Mouse (Mus musculus) forebrain, embryonic 10.5 days (tissue): ENCODE measurements around the gene Slc7a5. TPM values are rescaled to one million over a fixed set of nuclear protein-coding genes. Genes with fewer than 3 reads are reported as not detected.

Source experiments
- DNase-seq: peaks from one replicate; pipeline ENCODE4 v3.0.0-alpha.2; 2017; ENCODE audit warnings: low spot score; ENCODE audit errors: extremely low spot score
- H3K27ac ChIP-seq: fragments of 300-500 bp; sonication (generic); 2 replicates; pipeline ENCODE4 v1.5.1; 2016; ENCODE audit warnings: mild to moderate bottlenecking
- H3K27me3 ChIP-seq: fragments of 300-500 bp; sonication (generic); 2 replicates; pipeline ENCODE4 v1.6.1; 2016; ENCODE audit warnings: mild to moderate bottlenecking; ENCODE audit not compliant: poor library complexity, severe bottlenecking
- H3K36me3 ChIP-seq: fragments of 300-500 bp; sonication (generic); replicated peaks from 2 replicates; pipeline ENCODE4 v1.6.1; 2016; ENCODE audit warnings: mild to moderate bottlenecking, moderate library complexity
- H3K4me1 ChIP-seq: fragments of 300-500 bp; sonication (generic); 2 replicates; pipeline ENCODE4 v1.6.1; 2016
- H3K4me3 ChIP-seq: fragments of 300-500 bp; sonication (generic); 2 replicates; pipeline ENCODE4 v1.5.1; 2016; ENCODE audit warnings: mild to moderate bottlenecking, moderate library complexity
- H3K9me3 ChIP-seq: fragments of 300-500 bp; sonication (generic); 2 replicates; pipeline ENCODE4 v1.6.1; 2016; ENCODE audit warnings: mild to moderate bottlenecking, moderate library complexity
- WGBS: fragments of 180-500 bp; shearing (Covaris S2); methylation state at CpG from one replicate; pipeline ENCODE4 v1.1.7; 2016; 5-methylcytosine and 5-hydroxymethylcytosine counted together
- polyA plus RNA-seq: library from polyadenylated mRNA; unstranded; fragments of >200 nt; fragmentation: Nextera tagmentation; extraction: Ambion mirVana; gene quantifications from 2 replicates; pipeline ENCODE4 v1.2.1, GENCODE M21; 2016

Gene Slc7a5
- polyA plus RNA-seq, 1 experiment from 2014 or later, result 30.5 TPM

DNA sequence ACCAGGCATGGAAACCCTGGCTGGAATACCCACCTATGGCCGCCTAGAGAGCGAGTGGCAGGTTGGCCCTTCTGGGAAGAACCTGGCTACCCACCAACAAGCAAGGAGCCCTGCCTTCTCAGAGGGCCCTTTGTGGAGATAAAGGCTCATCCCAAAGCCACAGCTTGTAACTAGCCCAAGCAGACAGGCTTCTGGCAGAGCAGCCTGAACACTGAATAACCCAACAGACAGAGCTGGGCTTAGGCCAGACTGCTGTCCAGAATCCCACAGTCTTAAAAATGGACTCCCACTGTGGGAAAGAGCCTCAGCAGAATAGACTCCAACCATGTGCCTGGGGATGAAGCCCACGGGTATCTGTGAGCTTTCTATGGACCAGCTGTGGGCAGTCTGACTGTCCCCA lies 23.3 kb downstream of the Slc7a5 start:
- no peak for DNase-seq
- WGBS, result 91% methylated on average over 3 of the region's 3 CpGs
- Histone ChIP-seq H3K36me3 (peaks cover 86% of the 10 kb centered on the region), H3K4me1 (no peaks in the 10 kb centered on the region), H3K9me3 (no peaks in the 10 kb centered on the region), H3K4me3 (no peak overlapping the region), H3K27me3 (no peaks in the 10 kb centered on the region), H3K27ac (no peak overlapping the region)

DNA sequence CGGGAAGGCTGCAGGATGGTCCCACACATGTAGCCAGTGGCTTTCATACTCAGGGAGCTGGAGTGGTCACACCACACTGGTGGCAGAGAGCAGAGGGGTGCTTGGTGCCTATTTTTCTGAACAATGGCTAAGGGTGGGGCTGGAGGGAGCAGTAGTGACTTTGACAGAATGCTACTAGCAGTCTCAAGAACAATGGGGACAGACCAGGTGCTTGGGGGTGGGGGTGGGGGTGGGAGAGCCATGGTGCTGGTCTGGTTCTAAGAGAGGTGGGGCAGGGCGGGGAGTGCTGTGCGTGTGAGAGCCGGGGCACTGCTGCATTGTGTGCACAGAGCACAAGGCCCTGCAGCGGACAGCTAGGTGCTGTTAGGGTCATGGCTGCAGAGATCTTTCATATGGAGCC lies 25.6 kb downstream of the Slc7a5 start:
- peaks cover 73% of the 10 kb centered on the region for H3K36me3 ChIP-seq
- no peaks in the 10 kb centered on the region for H3K4me1 ChIP-seq
- DNase-seq, result no peak
- H3K27ac ChIP-seq, result no peak overlapping the region; the same call in 1 of the 2 replicates
- WGBS, result 88% methylated on average over 5 of the region's 5 CpGs
- no peaks in the 10 kb centered on the region for H3K27me3 ChIP-seq
- no peak overlapping the region for H3K4me3 ChIP-seq
- H3K9me3 ChIP-seq, result no peaks in the 10 kb centered on the region

DNA sequence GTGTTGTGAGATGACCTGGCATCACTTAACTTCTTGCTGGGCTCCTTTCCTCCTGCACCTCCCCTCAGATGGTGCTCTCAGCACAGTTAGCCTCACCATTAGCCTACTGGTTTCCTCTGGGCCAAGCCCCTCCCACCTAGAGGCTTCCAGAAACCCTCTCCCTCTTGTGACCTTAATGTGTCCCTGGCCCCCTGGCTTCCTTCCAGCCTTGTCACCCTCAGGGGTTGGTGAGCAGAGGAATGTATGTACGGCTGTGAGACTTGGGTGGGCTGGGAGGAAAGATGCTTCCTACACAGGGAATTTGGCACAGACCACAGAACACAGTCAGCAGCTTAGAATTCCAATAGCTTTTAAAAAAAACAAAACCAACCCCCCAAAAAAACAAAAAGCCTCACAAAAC lies 26.7 kb downstream of the Slc7a5 start:
- DNase-seq, result no peak
- no peaks in the 10 kb centered on the region for H3K27me3 ChIP-seq
- no peaks in the 10 kb centered on the region for H3K9me3 ChIP-seq
- WGBS, result 92% methylated on average over 1 of the region's 1 CpGs
- H3K36me3 ChIP-seq, result peaks cover 62% of the 10 kb centered on the region
- no peaks in the 10 kb centered on the region; the same call in 1 of the 2 replicates for H3K4me1 ChIP-seq
- no peak overlapping the region for H3K27ac ChIP-seq
- no peak overlapping the region for H3K4me3 ChIP-seq

DNA sequence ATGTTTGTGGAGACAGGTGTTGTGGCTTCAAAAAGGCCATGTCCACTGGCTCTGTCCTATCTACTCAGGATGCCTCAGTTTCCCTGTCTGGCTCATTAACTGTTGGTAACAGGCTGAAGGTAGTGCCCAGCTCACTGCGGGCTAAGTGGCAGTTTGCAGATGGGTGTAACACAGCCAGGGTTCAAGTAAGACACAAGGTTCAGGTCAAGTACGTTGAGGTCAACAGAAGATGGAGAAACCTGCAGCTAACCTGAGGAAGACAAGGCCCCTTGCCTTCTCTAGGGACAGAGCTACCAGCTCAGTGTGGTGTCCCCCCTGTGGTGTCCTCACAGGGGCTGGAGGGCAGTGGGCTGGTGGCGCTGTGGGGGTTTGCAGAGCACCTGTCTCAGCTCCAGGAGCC lies 27.8 kb downstream of the Slc7a5 start:
- WGBS, result 80% methylated on average over 3 of the region's 3 CpGs
- Histone ChIP-seq H3K4me3 (no peak overlapping the region), H3K4me1 (no peaks in the 10 kb centered on the region; the same call in 1 of the 2 replicates), H3K9me3 (no peaks in the 10 kb centered on the region), H3K36me3 (peaks cover 51% of the 10 kb centered on the region), H3K27ac (no peak overlapping the region), H3K27me3 (no peaks in the 10 kb centered on the region)
- no peak for DNase-seq

DNA sequence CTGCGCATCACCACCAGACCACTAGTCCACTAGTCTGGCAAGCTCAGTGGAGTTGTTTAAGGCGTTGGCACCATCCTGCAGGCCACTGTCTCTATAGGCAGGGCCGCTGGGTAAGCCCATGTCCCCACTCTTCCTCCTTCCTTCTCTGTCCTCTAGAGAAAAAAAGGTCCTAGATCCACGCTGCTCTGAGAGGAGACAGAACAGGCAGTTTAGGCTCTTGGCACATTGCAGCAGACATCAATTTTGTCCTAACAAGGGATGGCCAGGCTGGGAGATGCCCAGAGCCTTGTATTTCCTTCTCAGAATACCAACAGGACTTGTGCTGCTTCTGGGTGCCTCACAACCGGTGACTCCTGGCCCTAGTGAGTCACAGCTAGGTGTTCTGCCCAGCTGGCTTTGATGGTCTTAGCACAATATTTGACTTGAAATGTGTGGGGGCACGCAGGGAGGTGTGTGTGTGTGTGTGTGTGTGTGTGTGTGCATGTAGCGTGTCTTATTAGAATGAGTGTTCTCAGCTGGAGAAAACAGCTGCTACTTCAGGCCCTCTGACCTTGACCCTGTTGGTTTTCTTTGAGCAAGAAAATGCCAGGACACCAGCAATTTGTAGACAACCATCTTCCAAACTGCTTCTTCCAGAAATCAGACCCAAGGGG lies 29.5 kb downstream of the Slc7a5 start:
- Histone ChIP-seq H3K9me3 (no peaks in the 10 kb centered on the region), H3K27ac (no peak overlapping the region), H3K36me3 (peaks cover 33% of the 10 kb centered on the region), H3K27me3 (no peaks in the 10 kb centered on the region), H3K4me3 (no peak overlapping the region), H3K4me1 (no peaks in the 10 kb centered on the region; the same call in 1 of the 2 replicates)
- 92% methylated on average over 7 of the region's 7 CpGs for WGBS
- no peak for DNase-seq

DNA sequence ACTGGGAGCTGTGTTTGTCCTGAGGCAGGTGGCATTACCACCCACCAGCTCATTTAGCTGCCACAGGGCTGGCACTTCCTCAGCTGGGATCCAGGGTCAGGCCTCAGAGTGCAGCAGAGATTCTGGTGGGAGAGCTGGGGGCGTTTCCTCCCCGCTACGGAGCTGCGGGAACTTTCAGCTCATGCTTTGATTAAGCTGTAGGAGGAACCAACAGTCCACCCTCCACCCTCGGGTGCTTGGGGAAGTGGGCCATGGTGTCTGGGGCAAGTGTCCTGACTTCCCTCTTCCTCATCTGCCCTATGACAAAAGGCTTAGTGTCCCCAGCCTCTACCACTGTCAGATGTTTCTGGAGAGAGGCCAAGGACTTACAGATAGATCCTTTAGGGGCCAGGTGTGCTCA lies 30.3 kb downstream of the Slc7a5 start:
- Histone ChIP-seq H3K27me3 (0 out of 2 replicates have a peak, but pooled peaks cover 6% of the 10 kb centered on the region), H3K36me3 (peaks cover 26% of the 10 kb centered on the region), H3K4me3 (no peak overlapping the region), H3K9me3 (no peaks in the 10 kb centered on the region), H3K27ac (no peak overlapping the region), H3K4me1 (peaks cover 7% of the 10 kb centered on the region)
- 85% methylated on average over 5 of the region's 5 CpGs for WGBS
- DNase-seq, result no peak

DNA sequence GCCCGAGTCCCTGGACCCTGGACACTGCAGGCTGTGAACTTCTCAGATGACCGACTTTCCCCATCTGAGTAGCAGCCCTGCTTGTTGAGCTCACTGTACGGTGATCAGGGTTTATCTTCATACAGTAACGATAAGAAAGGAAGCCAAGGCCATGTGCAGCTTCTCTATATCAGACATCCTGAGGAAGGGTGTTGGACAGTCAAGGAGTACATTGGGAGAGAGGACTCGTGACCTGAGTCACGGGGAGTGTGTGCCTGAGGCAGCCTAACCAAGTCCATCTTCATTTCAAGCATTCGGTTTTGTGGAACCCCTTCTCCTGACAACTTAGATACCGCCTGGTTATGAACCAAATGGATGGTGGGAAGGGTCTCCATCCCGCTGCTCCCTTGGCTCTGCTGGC lies 32.0 kb downstream of the Slc7a5 start:
- Histone ChIP-seq H3K9me3 (no peaks in the 10 kb centered on the region), H3K4me3 (no peak overlapping the region)
- WGBS, result 94% methylated on average over 9 of the region's 9 CpGs

DNA sequence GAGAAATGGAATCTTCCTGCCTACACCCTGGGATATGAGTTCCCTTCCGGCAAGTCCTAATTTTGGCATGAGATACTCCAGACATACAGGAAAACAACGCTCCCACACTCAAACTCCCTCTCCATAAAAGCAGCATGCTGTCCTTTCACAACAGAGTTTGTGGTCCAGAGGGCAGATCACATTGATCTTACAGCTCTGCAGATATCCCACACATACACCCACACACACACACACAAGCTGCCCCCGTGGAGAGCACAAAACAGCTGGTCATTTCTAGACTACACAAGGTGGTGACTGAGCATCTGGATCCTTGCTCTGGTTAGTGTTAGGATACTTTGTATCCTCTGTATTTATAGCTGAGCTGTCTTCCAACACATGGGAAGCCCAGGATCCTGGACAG lies 32.4 kb downstream of the Slc7a5 start:
- Histone ChIP-seq H3K4me3 (no peak overlapping the region), H3K27ac (no peak overlapping the region), H3K27me3 (0 out of 2 replicates have a peak, but pooled peaks cover 6% of the 10 kb centered on the region), H3K36me3 (0 out of 2 replicates have a peak, but pooled peaks cover 5% of the 10 kb centered on the region), H3K4me1 (peaks cover 12% of the 10 kb centered on the region), H3K9me3 (no peaks in the 10 kb centered on the region)
- 93% methylated on average over 3 of the region's 3 CpGs for WGBS
- DNase-seq, result no peak

More for the DNA sequence above, 32.0 kb downstream of the Slc7a5 start:
- Histone ChIP-seq H3K36me3 (peaks cover 9% of the 10 kb centered on the region), H3K4me1 (peaks cover 12% of the 10 kb centered on the region), H3K27ac (no peak overlapping the region), H3K27me3 (0 out of 2 replicates have a peak, but pooled peaks cover 6% of the 10 kb centered on the region)
- no peak for DNase-seq

DNA sequence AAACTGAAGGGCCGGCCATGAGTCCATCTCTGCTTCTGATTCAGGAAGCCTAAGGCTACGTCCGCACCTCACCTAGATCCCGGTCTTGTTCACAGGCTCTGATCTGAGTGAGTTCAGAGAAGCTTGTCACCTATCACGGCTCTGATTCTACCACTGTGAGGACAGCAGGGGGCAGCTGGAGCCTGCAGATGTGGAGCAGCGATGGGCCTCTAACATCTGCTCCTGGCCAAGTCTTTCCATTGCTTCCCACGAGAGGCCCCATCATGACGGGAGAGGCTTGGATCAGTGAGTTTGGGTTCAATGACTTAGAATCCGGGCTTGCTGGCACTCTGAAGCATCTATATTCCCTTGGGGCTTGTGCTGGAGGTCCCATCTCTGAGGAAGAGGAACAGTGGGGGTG lies 33.5 kb downstream of the Slc7a5 start:
- Histone ChIP-seq H3K27me3 (0 out of 2 replicates have a peak, but pooled peaks cover 6% of the 10 kb centered on the region), H3K36me3 (no peaks in the 10 kb centered on the region), H3K9me3 (no peaks in the 10 kb centered on the region), H3K4me1 (peaks cover 16% of the 10 kb centered on the region), H3K27ac (no peak overlapping the region), H3K4me3 (no peak overlapping the region)
- no peak for DNase-seq
- 76% methylated on average over 9 of the region's 9 CpGs for WGBS

DNA sequence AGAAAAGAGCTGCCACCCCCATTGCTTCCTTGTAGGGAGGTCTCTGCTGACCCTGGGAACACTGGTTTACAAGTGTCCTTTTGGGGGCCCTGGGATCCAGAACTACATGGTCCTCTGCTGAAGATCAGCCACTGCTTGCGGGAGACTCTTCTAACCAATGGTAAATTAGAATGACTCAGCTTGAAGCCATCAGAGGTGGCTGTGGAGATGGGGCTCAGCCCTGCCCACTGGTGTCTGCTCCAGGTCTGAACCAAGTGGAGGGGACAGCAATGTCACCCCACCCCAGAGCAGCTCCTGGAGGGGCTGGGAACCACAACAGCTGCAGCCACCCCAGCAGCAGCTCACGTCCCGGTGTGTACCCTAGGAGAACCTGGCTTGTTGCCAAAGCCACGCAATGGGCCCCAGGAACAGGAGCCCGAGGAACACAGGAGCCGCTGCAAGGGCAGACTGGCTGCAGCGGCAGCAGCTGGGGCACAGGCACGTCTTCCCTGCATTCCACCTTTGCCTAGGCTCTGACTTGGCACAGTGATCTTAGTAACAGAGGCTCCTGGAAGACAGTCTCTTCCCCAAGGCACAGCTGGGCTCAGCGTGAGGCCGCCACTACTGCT lies 35.6 kb downstream of the Slc7a5 start:
- 58% methylated on average over 10 of the region's 10 CpGs for WGBS
- 0 out of 2 replicates have a peak, but pooled peaks cover 6% of the 10 kb centered on the region for H3K27me3 ChIP-seq

DNA sequence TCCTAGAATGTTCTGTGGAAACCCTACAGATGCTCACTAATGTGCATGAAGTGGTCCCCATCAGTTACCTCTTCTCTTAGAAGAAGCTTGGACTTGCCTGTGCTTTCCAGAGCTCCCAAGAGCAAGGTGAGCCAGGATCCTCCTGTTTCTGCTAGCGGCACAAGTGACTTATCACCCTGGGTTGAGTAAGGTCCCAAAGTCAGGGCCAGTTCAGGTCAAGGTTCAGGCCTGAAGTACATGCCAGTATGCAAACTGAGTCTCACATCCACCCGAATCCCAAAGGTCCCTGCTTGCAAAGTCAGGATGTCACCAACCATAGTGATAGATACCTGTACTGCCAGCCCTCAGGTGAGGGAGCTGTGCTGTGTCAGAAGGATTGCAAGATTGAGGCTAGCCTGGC lies 37.3 kb downstream of the Slc7a5 start:
- 83% methylated on average over 2 of the region's 2 CpGs for WGBS
- H3K36me3 ChIP-seq, result no peaks in the 10 kb centered on the region
- H3K27ac ChIP-seq, result no peak overlapping the region

More for the DNA sequence above, 35.6 kb downstream of the Slc7a5 start:
- no peaks in the 10 kb centered on the region for H3K36me3 ChIP-seq
- H3K9me3 ChIP-seq, result no peaks in the 10 kb centered on the region
- H3K4me3 ChIP-seq, result no peak overlapping the region
- peaks cover 18% of the 10 kb centered on the region for H3K4me1 ChIP-seq
- 0 out of 2 replicates have a peak overlapping the region, but pooled peaks have one; percentile 48 for H3K27ac ChIP-seq
- no peak for DNase-seq

DNA sequence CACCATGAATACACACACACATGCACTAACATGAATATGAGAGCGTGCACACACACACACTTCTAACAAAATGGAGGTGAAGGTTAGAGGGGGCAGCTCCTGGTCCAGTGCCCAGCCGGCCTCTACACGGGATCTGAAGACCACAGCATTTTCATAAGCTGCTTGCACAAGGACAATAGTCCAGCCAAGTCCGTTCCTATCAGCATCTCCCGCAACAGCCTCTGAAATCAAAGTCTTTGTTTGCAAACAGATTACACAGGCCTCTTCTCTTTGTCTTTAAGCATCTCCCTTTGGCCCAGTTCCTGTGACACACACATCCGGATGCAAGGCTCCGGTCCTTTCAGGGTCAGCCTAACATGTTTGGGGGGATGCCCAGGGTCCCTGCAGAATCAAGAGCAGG lies 38.6 kb downstream of the Slc7a5 start:
- DNase-seq, result no peak
- 89% methylated on average over 7 of the region's 7 CpGs for WGBS
- peaks cover 23% of the 10 kb centered on the region for H3K4me1 ChIP-seq

More for the DNA sequence above, 37.3 kb downstream of the Slc7a5 start:
- H3K27me3 ChIP-seq, result 0 out of 2 replicates have a peak, but pooled peaks cover 6% of the 10 kb centered on the region
- DNase-seq, result no peak
- H3K4me1 ChIP-seq, result peaks cover 23% of the 10 kb centered on the region
- H3K9me3 ChIP-seq, result no peaks in the 10 kb centered on the region
- no peak overlapping the region for H3K4me3 ChIP-seq

DNA sequence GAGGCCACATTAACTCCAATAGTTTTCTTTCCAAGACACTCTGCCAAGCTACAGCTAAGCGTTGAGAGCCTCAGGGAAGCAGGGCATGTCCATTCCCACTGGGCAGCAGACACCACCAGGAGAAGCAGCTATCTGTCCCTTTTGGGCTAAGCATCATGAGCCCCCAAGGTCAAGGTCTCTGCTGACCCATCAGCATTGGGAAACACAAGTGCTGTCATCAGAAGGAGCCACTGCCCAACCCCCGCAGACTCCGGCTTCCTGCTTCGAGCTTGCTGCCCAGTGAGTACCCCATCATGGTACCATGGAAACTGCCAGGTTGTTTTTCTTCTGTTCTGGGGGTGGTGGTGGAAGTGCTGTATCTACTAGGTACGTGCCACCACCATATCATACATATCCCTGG lies 39.3 kb downstream of the Slc7a5 start:
- 90% methylated on average over 5 of the region's 5 CpGs for WGBS

More for the DNA sequence above, 38.6 kb downstream of the Slc7a5 start:
- no peak overlapping the region for H3K4me3 ChIP-seq
- no peaks in the 10 kb centered on the region for H3K36me3 ChIP-seq
- no peaks in the 10 kb centered on the region for H3K9me3 ChIP-seq
- H3K27ac ChIP-seq, result no peak overlapping the region
- 0 out of 2 replicates have a peak, but pooled peaks cover 6% of the 10 kb centered on the region for H3K27me3 ChIP-seq

More for the DNA sequence above, 39.3 kb downstream of the Slc7a5 start:
- peaks cover 23% of the 10 kb centered on the region for H3K4me1 ChIP-seq
- H3K27me3 ChIP-seq, result 0 out of 2 replicates have a peak, but pooled peaks cover 6% of the 10 kb centered on the region
- H3K4me3 ChIP-seq, result no peak overlapping the region
- H3K27ac ChIP-seq, result no peak overlapping the region
- no peaks in the 10 kb centered on the region for H3K9me3 ChIP-seq
- H3K36me3 ChIP-seq, result no peaks in the 10 kb centered on the region
- no peak for DNase-seq
